Mouse (Mus musculus): Measurements from ENCODE around the gene Slc24a3. TPM values are rescaled to one million over a fixed set of nuclear protein-coding genes. Genes with fewer than 3 reads are reported as not detected.

Gene Slc24a3
- total and polyA plus RNA-seq, 3 experiments = not detected

DNA sequence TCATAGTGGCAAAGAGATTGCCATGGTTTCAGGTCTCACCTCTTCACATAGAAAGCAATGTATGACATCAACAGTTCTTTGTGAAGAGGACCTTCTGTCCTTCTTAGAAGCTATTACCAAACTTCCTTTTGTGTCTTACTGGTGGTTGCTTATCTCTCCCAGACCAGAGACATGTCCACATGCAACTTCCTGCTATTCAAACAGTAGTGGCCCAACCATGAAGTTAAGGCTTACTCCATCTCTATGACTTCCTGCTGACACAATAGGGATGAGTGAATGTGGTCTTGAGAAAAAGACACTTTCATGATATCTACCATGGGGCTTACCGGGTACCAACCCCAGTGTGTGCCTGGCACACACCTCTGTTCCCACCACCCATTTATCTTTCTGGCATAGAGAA is 58.5 kb downstream of the Slc24a3 start:
- Histone ChIP-seq H3K4me1 (ENCODE audit: control insufficient read depth in 1 of 2, insufficient read depth in 2 of 2, low read length in 2 of 2) (no peaks in the 10 kb centered on the region), H3K9ac (ENCODE audit: control insufficient read depth, low read depth, low read length, poor library complexity, severe bottlenecking) (no peak overlapping the region), H3K36me3 (ENCODE audit: control insufficient read depth in 1 of 2, insufficient read depth in 2 of 2, low read length in 2 of 2) (no peaks in the 10 kb centered on the region), H3K27me3 (ENCODE audit: control insufficient read depth in 1 of 2, insufficient read depth in 2 of 2, low read length in 2 of 2) (no peaks in the 10 kb centered on the region), H3K27ac (ENCODE audit: control insufficient read depth, low read depth, low read length) (no peak overlapping the region), H3K79me2 (ENCODE audit: control insufficient read depth, insufficient read depth, low read length, poor library complexity) (no peaks in the 10 kb centered on the region), H3K4me3 (ENCODE audit: control insufficient read depth in 1 of 2, insufficient read depth in 1 of 2, low read depth in 2 of 2, low read length in 2 of 2) (no peak overlapping the region), H3K9me3 (replicated peaks; ENCODE audit: insufficient read depth, low read length) (no peaks in the 10 kb centered on the region)
- TF ChIP-seq MAX (IDR thresholded peaks at IDR 0.05; ENCODE audit: low read length) (no peak), MAFK (IDR thresholded peaks at IDR 0.05; ENCODE audit: borderline replicate concordance, low read depth, low read length) (no peak), TCF12 (IDR thresholded peaks at IDR 0.05; ENCODE audit: low read depth, low read length) (no peak), ZMIZ1 (IDR thresholded peaks at IDR 0.05; ENCODE audit: low read depth, low read length) (no peak), CHD1 (IDR thresholded peaks at IDR 0.05; ENCODE audit: low read depth, low read length) (no peak), SIN3A (IDR thresholded peaks at IDR 0.05; ENCODE audit: low read length) (no peak), POLR2AphosphoS2 (IDR thresholded peaks at IDR 0.05; ENCODE audit: low read length) (no peak), POLR2AphosphoS5 (IDR thresholded peaks at IDR 0.05; ENCODE audit: borderline replicate concordance, low read depth, low read length) (no peak), EP300 (IDR thresholded peaks at IDR 0.05; ENCODE audit: low read depth in 1 of 2, low read length in 2 of 2) (no peak)
- DNase-seq (ENCODE audit: low read depth, low spot score) = no peak

DNA sequence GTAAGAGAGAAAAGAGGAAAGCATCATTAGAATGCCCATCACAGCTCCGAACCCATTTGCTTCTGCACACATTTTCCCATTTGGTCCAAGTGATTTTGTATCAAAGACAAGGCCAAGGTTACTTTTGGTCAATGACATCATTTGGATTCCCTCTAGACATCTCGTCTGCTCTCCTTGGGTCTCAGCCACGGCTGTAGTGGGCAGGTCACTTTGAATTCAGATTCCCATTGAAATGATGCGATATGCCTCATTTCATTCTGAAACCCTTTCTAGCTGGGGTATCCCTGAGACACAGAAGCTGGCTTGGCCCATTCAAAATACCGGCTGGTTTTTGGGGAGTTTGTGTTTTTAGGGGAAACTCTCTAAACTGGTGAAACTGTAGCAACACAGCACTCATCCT is 59.8 kb downstream of the Slc24a3 start:
- Histone ChIP-seq H3K9ac (ENCODE audit: control insufficient read depth, low read depth, low read length, poor library complexity, severe bottlenecking) (no peak overlapping the region), H3K27ac (ENCODE audit: control insufficient read depth, low read depth, low read length) (no peak overlapping the region), H3K36me3 (ENCODE audit: control insufficient read depth in 1 of 2, insufficient read depth in 2 of 2, low read length in 2 of 2) (no peaks in the 10 kb centered on the region), H3K27me3 (ENCODE audit: control insufficient read depth in 1 of 2, insufficient read depth in 2 of 2, low read length in 2 of 2) (no peaks in the 10 kb centered on the region), H3K9me3 (replicated peaks; ENCODE audit: insufficient read depth, low read length) (no peaks in the 10 kb centered on the region), H3K4me3 (ENCODE audit: control insufficient read depth in 1 of 2, insufficient read depth in 1 of 2, low read depth in 2 of 2, low read length in 2 of 2) (no peak overlapping the region), H3K79me2 (ENCODE audit: control insufficient read depth, insufficient read depth, low read length, poor library complexity) (no peaks in the 10 kb centered on the region), H3K4me1 (ENCODE audit: control insufficient read depth in 1 of 2, insufficient read depth in 2 of 2, low read length in 2 of 2) (no peaks in the 10 kb centered on the region)
- DNase-seq (ENCODE audit: low read depth, low spot score) = no peak
- no peak for TF ChIP-seq ETS1 (IDR thresholded peaks at IDR 0.05; ENCODE audit: low read depth, low read length)
- no peak for TF ChIP-seq TCF12 (IDR thresholded peaks at IDR 0.05; ENCODE audit: low read depth, low read length)
- no peak for TF ChIP-seq MEF2A (IDR thresholded peaks at IDR 0.05; ENCODE audit: extremely low read depth, insufficient replicate concordance, low read depth, low read length, poor library complexity, severe bottlenecking)
- no peak for TF ChIP-seq NRF1 (IDR thresholded peaks at IDR 0.05; ENCODE audit: insufficient read depth, low read depth, low read length, poor library complexity, severe bottlenecking)
- no peak for TF ChIP-seq ELF1 (IDR thresholded peaks at IDR 0.05; ENCODE audit: low read depth, low read length)
- no peak for TF ChIP-seq GATA1 (IDR thresholded peaks at IDR 0.05; ENCODE audit: low read depth, low read length)
- no peak for TF ChIP-seq RCOR1 (IDR thresholded peaks at IDR 0.05; ENCODE audit: low read depth, low read length)
- no peak for TF ChIP-seq TBP (IDR thresholded peaks at IDR 0.05; ENCODE audit: low read depth, low read length)
- no peak for TF ChIP-seq MAZ (IDR thresholded peaks at IDR 0.05; ENCODE audit: low read depth, low read length)
- TF ChIP-seq UBTF (IDR thresholded peaks at IDR 0.05; ENCODE audit: borderline replicate concordance, insufficient read depth, low read depth, low read length) = no peak
- TF ChIP-seq TAL1 (IDR thresholded peaks at IDR 0.05; ENCODE audit: low read length) = no peak
- no peak for TF ChIP-seq HCFC1 (IDR thresholded peaks at IDR 0.05; ENCODE audit: low read depth, low read length)
- no peak for TF ChIP-seq MAFK (IDR thresholded peaks at IDR 0.05; ENCODE audit: borderline replicate concordance, low read depth, low read length)
- no peak for TF ChIP-seq POLR2A (IDR thresholded peaks at IDR 0.05; ENCODE audit: control insufficient read depth in 1 of 2, insufficient read depth in 1 of 2, low read depth in 1 of 2, low read length in 2 of 2, poor library complexity in 1 of 2)
- no peak for TF ChIP-seq BHLHE40 (IDR thresholded peaks at IDR 0.05; ENCODE audit: borderline replicate concordance, low read depth, low read length)
- TF ChIP-seq JUND (IDR thresholded peaks at IDR 0.05; ENCODE audit: low read depth, low read length) = no peak
- TF ChIP-seq RAD21 (IDR thresholded peaks at IDR 0.05; ENCODE audit: low read depth, low read length) = no peak
- no peak for TF ChIP-seq ZNF384 (IDR thresholded peaks at IDR 0.05; ENCODE audit: low read depth, low read length)
- TF ChIP-seq EP300 (IDR thresholded peaks at IDR 0.05; ENCODE audit: low read depth in 1 of 2, low read length in 2 of 2) = no peak
